13 mouse cellular contexts compared by ENCODE assay signal in the genomic region with DNA sequence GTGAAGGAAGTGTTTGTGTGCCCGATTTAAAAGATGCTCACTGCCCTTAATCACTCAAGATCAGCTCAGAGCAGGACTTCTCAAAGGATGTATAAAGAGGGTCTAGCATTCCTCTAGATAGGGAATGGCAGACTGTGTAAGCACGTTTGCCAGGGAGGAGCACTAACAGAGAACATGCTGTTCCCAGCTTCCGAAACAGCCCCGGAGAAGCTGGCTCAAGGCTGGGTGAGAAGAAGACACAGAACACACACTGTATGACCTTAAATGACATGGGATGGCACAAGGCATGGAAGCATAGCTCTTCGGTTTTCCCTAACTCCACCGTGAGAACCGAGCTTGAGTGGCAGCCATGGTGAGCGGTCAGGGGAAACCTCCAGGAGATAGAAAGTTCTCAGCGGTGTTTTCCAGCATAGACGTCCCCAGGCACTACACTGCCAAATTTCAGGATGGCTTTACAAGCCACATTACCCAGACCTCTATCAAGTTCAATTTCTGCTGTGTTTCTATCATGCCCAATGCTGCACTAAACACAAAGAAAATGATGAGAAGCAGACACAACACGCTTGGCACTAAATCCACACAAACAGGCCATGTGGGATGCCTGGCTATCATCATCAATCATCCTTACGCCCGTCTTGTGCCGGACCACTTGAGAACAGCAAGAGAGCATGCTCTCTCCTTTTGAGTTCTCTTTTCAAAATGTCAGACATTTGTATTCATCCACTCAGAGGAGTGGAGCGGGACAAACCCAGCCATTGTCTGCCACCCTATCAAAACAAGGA.
"Had no signal": no experiment of that assay in that cellular context is flagged by ENCODE, and none has a peak within 500 bp of the region (broad histone marks: within the 10 kb centered on the region; RNA-seq: fewer than 3 reads in every experiment).

No protein-coding gene starts in this region.

- ATAC-seq: liver, embryonic 12.5 days had no signal

- H3K36me3 ChIP-seq: limb, embryonic 15.5 days; liver, embryonic 12.5 days; midbrain, embryonic 12.5 days; neural tube, embryonic 15.5 days had no signal

- H3K9ac ChIP-seq: limb, embryonic 15.5 days; liver, embryonic 12.5 days; lung, embryonic 14.5 days; midbrain, embryonic 12.5 days; neural tube, embryonic 15.5 days had no signal

- H3K27me3 ChIP-seq: megakaryocyte, embryonic 14.5 days; neural tube, embryonic 15.5 days had no signal

- H3K4me2 ChIP-seq: limb, embryonic 15.5 days; liver, embryonic 12.5 days; lung, embryonic 14.5 days; midbrain, embryonic 12.5 days; neural tube, embryonic 15.5 days had no signal

- H3K4me1 ChIP-seq: liver, embryonic 12.5 days; megakaryocyte, embryonic 14.5 days had no signal

- H3K9me3 ChIP-seq: limb, embryonic 15.5 days; liver, embryonic 12.5 days; midbrain, embryonic 12.5 days; neural tube, embryonic 15.5 days had no signal

- H3K4me3 ChIP-seq: limb, embryonic 15.5 days; liver, embryonic 12.5 days; megakaryocyte, embryonic 14.5 days; midbrain, embryonic 12.5 days; neural tube, embryonic 15.5 days had no signal

- H3K27ac ChIP-seq: limb, embryonic 15.5 days; liver, embryonic 12.5 days; midbrain, embryonic 12.5 days; neural tube, embryonic 15.5 days had no signal

- DNase-seq: kidney, adult 8-10 months; kidney, postnatal 25 days; lung, embryonic 14.5 days; lung, postnatal 10 days; lung, postnatal 4 days; spleen, adult 18-20 months; thymus, adult 2 months; thymus, postnatal 25 days had no signal
